Mouse (Mus musculus) heart, embryonic 14.5 days (tissue): ENCODE measurements around the gene Nhs. TPM values are rescaled to one million over a fixed set of nuclear protein-coding genes. Genes with fewer than 3 reads are reported as not detected.

ENCODE experiments used
- ATAC-seq: fragments of 200-750 bp; cut with Nextera tagmentation; 2 replicates; pipeline ENCODE4 v1.8.0; 2017; ENCODE audit warnings: low read depth, moderate TSS enrichment; ENCODE audit not compliant: insufficient number of reproducible peaks, insufficient read depth, low FRiP score
- H3K27ac ChIP-seq, 2 experiments: fragments of 200-500 bp in 1 of 2; fragments of 300-500 bp in 1 of 2; sonication (generic) in 1 of 2; replicated peaks in 1 of 2; 2 replicates each; pipeline ENCODE4 v1.5.1; 2012 to 2014; ENCODE audit warnings: low read depth in 2 of 2, low read length in 2 of 2, control low read depth in 1 of 2, mild to moderate bottlenecking in 1 of 2, mixed read lengths in 1 of 2; ENCODE audit not compliant: control insufficient read depth in 1 of 2, insufficient read depth in 1 of 2
- H3K27me3 ChIP-seq: fragments of 300-500 bp; sonication (generic); 2 replicates; pipeline ENCODE4 v1.6.1; 2014; ENCODE audit warnings: mild to moderate bottlenecking, low read length, control low read depth; ENCODE audit not compliant: control insufficient read depth, insufficient read depth
- H3K36me3 ChIP-seq: fragments of 300-500 bp; sonication (generic); 2 replicates; pipeline ENCODE4 v1.6.1; 2014; ENCODE audit warnings: mild to moderate bottlenecking, control low read depth, low read length, mixed read lengths; ENCODE audit not compliant: control insufficient read depth, insufficient read depth
- H3K4me1 ChIP-seq, 2 experiments: fragments of 200-500 bp in 1 of 2; fragments of 300-500 bp in 1 of 2; sonication (generic) in 1 of 2; 2 replicates each; pipeline ENCODE4 v1.6.1; 2012 to 2014; ENCODE audit warnings: low read length in 2 of 2, control low read depth in 1 of 2, mixed read lengths in 1 of 2; ENCODE audit not compliant: control insufficient read depth in 2 of 2, insufficient read depth in 2 of 2
- H3K4me2 ChIP-seq: fragments of 300-500 bp; sonication (generic); 2 replicates; pipeline ENCODE4 v1.6.1; 2014; ENCODE audit warnings: mild to moderate bottlenecking, low read length
- H3K4me3 ChIP-seq, 2 experiments: fragments of 200-500 bp in 1 of 2; fragments of 300-500 bp in 1 of 2; sonication (generic) in 1 of 2; 2 replicates each; pipeline ENCODE4 v1.5.1; 2012 to 2014; ENCODE audit warnings: low read length in 2 of 2, mild to moderate bottlenecking in 2 of 2, control low read depth in 1 of 2, low read depth in 1 of 2, moderate library complexity in 1 of 2; ENCODE audit not compliant: control insufficient read depth in 1 of 2, insufficient read depth in 1 of 2
- H3K9ac ChIP-seq: fragments of 300-500 bp; sonication (generic); 2 replicates; pipeline ENCODE4 v1.6.1; 2014; ENCODE audit warnings: mild to moderate bottlenecking, low read length
- H3K9me3 ChIP-seq: fragments of 300-500 bp; sonication (generic); 2 replicates; pipeline ENCODE4 v1.6.1; 2016; ENCODE audit warnings: low read length, control low read depth; ENCODE audit not compliant: control insufficient read depth
- WGBS: fragments of 180-500 bp; shearing (Covaris S2); extraction: QIAGEN DNeasy Blood & Tissue Kit; methylation state at CpG from one replicate; pipeline ENCODE4 v1.1.7; 2014; 5-methylcytosine and 5-hydroxymethylcytosine counted together
- polyA plus RNA-seq: library from polyadenylated mRNA; unstranded; fragments of >200 nt; fragmentation: Nextera tagmentation; extraction: Ambion mirVana; gene quantifications from 2 replicates; pipeline ENCODE4 v1.2.1, GENCODE M21; 2014

The Nhs gene
- polyA plus RNA-seq, 1 experiment from 2014 or later: 0.88 TPM

DNA sequence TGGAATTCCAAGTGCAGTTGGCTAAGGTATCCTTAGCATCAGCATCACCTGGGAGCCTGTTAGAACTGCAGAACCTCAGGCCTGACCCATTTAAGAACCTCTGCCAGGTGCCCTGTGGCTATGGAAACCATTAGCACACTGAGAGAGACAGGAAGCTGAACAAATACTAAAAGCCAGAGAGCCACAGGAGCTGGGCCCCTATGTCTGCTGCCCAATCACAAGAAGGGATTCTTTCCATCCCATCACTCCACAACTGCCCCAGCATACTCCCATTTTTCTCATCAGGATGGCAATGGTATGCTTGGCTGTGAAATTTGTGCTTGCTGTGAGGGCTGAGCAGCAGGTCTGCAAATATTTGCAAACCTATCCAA is 232.9 kb downstream of the Nhs start:
- H3K36me3 ChIP-seq: no peaks in the 10 kb centered on the region
- peaks cover 0 to 7% of the 10 kb centered on the region in 2 experiments; a peak in 2 of 4 replicates for H3K4me1 ChIP-seq
- no peak overlapping the region for H3K4me3 ChIP-seq
- no peak overlapping the region for H3K4me2 ChIP-seq
- ATAC-seq: no peak
- peaks cover 8% of the 10 kb centered on the region; the same call in 1 of the 2 replicates for H3K27me3 ChIP-seq
- no peaks in the 10 kb centered on the region for H3K9me3 ChIP-seq
- no peak overlapping the region for H3K9ac ChIP-seq
- peak overlapping the region in 1 of 2 experiments; percentile 41; a peak in 1 of 4 replicates for H3K27ac ChIP-seq

DNA sequence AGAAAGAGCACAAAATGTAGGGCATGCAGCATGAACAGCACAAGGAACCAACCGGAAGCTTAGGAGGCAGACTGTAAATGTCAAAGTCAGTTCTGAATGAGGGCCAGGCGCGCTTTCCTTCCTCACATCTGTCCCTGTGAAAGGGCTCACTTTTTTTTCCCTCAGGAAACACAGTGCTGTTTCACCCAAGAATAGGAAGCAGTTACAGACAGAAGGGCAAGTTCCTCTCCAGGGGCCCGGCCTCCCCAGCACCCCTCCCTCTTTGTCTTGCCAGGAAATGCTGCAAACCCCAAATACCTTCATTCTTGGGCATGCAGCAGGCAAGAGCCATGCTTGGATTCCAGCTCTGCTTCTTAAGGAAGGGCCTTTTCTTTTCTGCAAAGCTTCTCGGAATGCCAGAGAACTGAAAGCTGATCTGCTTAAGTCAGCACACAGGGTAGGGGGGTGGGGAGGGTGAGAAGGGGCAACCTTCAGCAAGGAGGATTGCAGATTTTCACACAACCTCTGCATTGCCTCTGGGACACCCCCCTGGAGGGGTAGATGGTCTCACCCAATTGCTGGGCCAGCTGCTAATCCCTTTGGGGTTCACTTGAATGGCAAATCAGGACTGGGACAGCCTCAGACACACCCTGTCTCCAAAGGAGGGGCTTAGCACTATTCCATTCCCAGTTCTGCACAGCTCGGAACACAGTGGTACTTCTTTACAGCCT is 233.4 kb downstream of the Nhs start:
- ATAC-seq: peak; percentile 13; the same call in 1 of the 2 replicates
- Histone ChIP-seq H3K4me1 (peaks cover 0 to 7% of the 10 kb centered on the region in 2 experiments; a peak in 2 of 4 replicates), H3K9ac (no peak overlapping the region), H3K9me3 (no peaks in the 10 kb centered on the region), H3K27ac (peak overlapping the region; percentile 39 to 41; a peak in 3 of 4 replicates), H3K36me3 (no peaks in the 10 kb centered on the region), H3K27me3 (peaks cover 8% of the 10 kb centered on the region; the same call in 1 of the 2 replicates), H3K4me2 (no peak overlapping the region), H3K4me3 (no peak overlapping the region)
- WGBS: 35% methylated on average over 6 of the region's 6 CpGs

DNA sequence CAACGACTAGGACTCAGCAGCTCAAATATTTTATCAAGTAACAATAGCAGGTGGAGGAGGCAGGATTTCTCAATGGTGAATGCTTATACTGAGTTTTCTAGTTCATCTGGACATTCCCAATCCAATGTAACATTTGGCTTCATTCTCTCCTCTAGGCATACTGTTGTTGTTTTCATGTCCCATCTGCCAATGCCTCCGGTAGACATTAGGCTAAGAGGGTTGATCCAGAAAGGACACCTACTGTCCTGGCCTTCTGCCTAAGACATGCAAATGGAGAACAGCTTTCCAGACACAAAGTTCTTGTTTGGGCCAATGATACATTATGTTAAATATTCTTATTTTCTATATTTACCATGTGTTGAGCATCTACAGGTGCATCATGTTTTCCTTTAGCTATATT is 236.9 kb downstream of the Nhs start:
- H3K9ac ChIP-seq: no peak overlapping the region
- no peaks in the 10 kb centered on the region for H3K36me3 ChIP-seq
- peaks cover 8% of the 10 kb centered on the region; the same call in 1 of the 2 replicates for H3K27me3 ChIP-seq
- H3K4me2 ChIP-seq: no peak overlapping the region
- H3K4me3 ChIP-seq: no peak overlapping the region
- H3K4me1 ChIP-seq: peaks cover 0 to 7% of the 10 kb centered on the region in 2 experiments; a peak in 2 of 4 replicates
- H3K27ac ChIP-seq: no peak overlapping the region
- no peaks in the 10 kb centered on the region for H3K9me3 ChIP-seq
- ATAC-seq: no peak
- 73% methylated on average over 2 of the region's 2 CpGs for WGBS

DNA sequence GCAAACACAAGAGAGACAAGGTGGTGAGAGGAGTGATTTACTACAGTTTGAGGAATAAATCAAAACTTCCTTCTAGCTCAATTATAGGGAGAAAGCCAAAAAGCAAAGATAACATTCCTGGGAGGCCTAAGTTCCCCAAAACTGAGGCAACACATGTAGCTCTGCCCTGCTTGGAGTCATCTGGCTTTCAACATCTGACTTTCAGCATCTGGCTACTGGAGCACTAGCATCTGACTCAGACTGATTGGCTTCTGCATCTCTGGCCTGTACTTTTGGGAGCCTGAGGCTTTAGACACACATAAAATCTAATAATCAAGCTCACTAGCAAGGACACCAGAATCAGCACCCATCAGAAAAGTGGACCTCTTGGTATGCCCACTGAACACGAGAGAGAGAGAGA is 237.9 kb downstream of the Nhs start:
- no peak for ATAC-seq
- H3K27ac ChIP-seq: no peak overlapping the region
- no peak overlapping the region for H3K4me2 ChIP-seq
- no peak overlapping the region for H3K4me3 ChIP-seq
- H3K4me1 ChIP-seq: peaks cover 0 to 5% of the 10 kb centered on the region in 2 experiments; a peak in 1 of 4 replicates
- no peak overlapping the region for H3K9ac ChIP-seq
- H3K36me3 ChIP-seq: no peaks in the 10 kb centered on the region
- H3K9me3 ChIP-seq: no peaks in the 10 kb centered on the region
- 80% methylated on average over 1 of the region's 1 CpGs for WGBS
- peaks cover 8% of the 10 kb centered on the region; the same call in 1 of the 2 replicates for H3K27me3 ChIP-seq

DNA sequence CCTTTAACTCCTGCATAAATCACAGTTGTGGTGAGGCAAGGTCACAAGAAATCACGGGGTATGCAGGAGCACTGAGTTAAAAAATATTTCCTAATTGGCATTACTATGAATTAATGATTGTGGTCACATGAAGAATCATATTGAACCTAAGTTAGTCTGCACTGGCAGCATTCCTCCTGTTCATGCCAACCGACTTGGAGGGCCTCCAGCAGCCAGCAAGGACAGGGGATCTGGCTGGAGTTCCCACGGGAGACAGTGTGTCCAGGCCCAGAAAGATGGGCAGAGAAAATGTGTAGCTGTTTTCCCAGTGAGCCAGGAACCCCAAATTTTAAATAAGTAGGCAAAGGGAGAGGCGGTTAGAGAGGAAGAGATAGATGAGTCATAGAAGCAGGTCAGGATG is 249.6 kb downstream of the Nhs start:
- WGBS: 64% methylated on average over 4 of the region's 4 CpGs
- no peak for ATAC-seq

DNA sequence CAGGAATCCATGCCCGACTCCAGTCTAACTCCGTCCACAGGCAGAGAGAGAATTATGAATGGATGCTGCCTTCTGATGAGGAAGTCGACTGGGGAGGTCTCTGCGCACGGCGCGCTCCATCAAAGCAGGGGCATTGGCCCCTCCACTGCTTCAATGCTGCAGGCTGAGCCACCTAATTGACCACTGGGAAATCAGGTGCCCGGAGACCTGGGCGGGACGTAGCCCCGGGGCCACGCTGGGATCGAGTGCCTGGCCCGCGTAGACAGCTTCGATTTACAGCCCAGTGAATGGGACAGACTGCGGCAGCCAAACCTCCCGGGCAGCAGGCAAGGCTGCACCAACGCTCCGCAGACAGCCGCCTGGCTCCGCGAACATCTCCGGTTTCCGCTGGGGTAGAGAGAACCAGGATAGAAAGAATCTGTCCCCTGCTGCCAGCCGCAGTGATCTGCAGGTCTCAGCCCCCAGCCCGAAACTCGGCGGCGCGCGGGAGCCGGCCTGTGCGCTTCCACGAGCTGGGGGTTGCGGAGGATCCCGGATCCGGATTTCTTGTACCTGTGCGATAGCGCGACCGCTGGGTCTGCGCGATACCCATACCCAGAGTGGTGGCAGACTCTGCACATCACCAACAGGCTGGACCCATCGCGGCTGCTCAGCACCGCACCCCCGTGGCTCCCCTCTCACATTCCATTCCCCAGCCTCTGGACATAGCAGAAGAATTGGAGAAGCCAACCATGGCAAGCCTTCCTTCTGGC is 250.7 kb downstream of the Nhs start:
- Histone ChIP-seq H3K9ac (peak overlapping the region; percentile 57), H3K27me3 (peaks cover 28% of the 10 kb centered on the region), H3K9me3 (no peaks in the 10 kb centered on the region), H3K4me1 (peaks cover 2 to 8% of the 10 kb centered on the region in 2 experiments; a peak in 1 of 4 replicates), H3K4me3 (peak overlapping the region; percentile 46 to 55), H3K27ac (no peak overlapping the region), H3K36me3 (no peaks in the 10 kb centered on the region), H3K4me2 (peak overlapping the region; percentile 86)
- 22% methylated on average over 48 of the region's 48 CpGs for WGBS
- no peak for ATAC-seq

More for the DNA sequence above, 249.6 kb downstream of the Nhs start:
- H3K27ac ChIP-seq: no peak overlapping the region
- no peak overlapping the region for H3K9ac ChIP-seq
- H3K4me1 ChIP-seq: peaks cover 2 to 8% of the 10 kb centered on the region in 2 experiments; a peak in 1 of 4 replicates
- H3K4me3 ChIP-seq: no peak overlapping the region
- H3K9me3 ChIP-seq: no peaks in the 10 kb centered on the region
- H3K27me3 ChIP-seq: peaks cover 28% of the 10 kb centered on the region
- no peak overlapping the region for H3K4me2 ChIP-seq
- H3K36me3 ChIP-seq: no peaks in the 10 kb centered on the region

DNA sequence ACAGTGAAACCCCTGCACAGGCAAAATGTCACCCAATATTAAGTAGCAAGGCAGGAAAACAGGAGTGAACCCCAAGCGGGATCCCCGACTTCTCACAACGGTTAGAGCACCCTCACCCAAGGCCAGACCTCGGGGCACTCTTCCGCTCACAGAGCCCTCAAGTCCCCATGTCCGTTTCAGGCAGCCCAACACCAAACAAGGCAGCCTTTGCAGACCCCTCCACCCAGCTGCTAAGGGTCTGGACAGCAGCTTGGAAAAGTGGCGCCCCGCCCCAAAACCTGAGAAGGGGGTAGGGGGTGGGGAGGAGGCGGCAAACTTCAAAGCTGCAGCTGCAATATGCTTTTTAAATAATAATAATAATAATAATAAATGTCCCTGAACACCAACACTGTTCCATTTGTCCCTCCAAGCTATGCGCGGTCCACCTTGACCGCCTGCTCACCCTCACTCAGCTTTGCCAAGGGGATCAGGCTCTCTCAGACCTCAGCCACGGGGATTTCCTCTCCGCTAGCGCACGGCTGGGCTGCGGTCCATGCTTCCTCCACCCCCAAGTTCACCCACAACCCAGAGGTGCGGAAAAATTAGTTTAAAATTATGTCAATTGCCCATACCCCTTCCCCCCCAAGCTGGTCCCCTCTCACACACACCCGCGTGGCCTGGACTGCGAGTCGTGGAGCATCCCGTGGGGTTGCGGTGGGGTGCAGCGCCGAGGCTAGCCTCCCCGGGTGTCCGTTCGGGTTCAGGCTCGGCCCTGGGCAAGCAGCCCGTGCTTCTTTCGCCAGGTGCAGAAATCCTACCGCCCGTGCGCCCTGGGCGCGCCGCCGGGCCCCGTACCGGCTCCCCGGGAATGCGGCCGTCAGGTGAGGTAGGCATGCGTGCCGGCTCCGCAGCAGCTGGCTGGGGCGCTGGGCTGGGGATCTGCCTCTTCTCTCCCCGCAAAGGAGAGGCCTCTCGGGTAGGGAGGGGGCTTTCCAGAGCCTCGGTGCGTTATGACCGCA is 251.6 kb downstream of the Nhs start:
- H3K4me2 ChIP-seq: peak overlapping the region; percentile 86
- no peak for ATAC-seq
- 21% methylated on average over 44 of the region's 53 CpGs for WGBS
- no peaks in the 10 kb centered on the region for H3K9me3 ChIP-seq
- H3K4me1 ChIP-seq: peaks cover 2 to 8% of the 10 kb centered on the region in 2 experiments; a peak in 1 of 4 replicates
- peak overlapping the region; percentile 57 for H3K9ac ChIP-seq
- H3K36me3 ChIP-seq: no peaks in the 10 kb centered on the region
- peak overlapping the region; percentile 46 to 55 for H3K4me3 ChIP-seq
- peaks cover 28% of the 10 kb centered on the region for H3K27me3 ChIP-seq
- H3K27ac ChIP-seq: no peak overlapping the region
